ENCODE assay signal across 26 mouse cellular contexts in genomic region chr15:98924682-98925081, GRCm38 (mm10). TPM values are rescaled to one million over a fixed set of nuclear protein-coding genes. Genes with fewer than 3 reads are reported as not detected.
DNase-seq lines count a peak whose midpoint lies in the region; ATAC-seq and TF ChIP-seq lines count a peak whose summit lies in the region.
"Had no signal": no experiment of that assay in that cellular context is flagged by ENCODE, and none has a peak within 500 bp of the region (broad histone marks: within the 10 kb centered on the region; RNA-seq: fewer than 3 reads in every experiment).

No protein-coding gene starts in this region.

- H3K9me3 ChIP-seq in kidney, embryonic 15.5 days (replicated peaks): no peaks in the 10 kb centered on the region
- H3K9me3 ChIP-seq in intestine, embryonic 15.5 days: no peaks in the 10 kb centered on the region
- H3K9me3 ChIP-seq in intestine, postnatal 0 days (ENCODE audit: control insufficient read depth): no peaks in the 10 kb centered on the region
- H3K9me3 ChIP-seq in forebrain, embryonic 14.5 days (replicated peaks; ENCODE audit: control insufficient read depth, low read length): no peaks in the 10 kb centered on the region
- H3K9me3 ChIP-seq: embryonic facial prominence, embryonic 15.5 days; forebrain, embryonic 10.5 days; forebrain, embryonic 15.5 days; hindbrain, embryonic 12.5 days had no signal

- no peak for TF ChIP-seq POLR2A in kidney, adult 2 months (IDR thresholded peaks at IDR 0.05; ENCODE audit: low read depth, low read length)

- no peak overlapping the region for H3K9ac ChIP-seq in kidney, embryonic 15.5 days
- H3K9ac ChIP-seq in intestine, embryonic 15.5 days: no peak overlapping the region
- no peak overlapping the region for H3K9ac ChIP-seq in intestine, postnatal 0 days (ENCODE audit: low read depth, low read length)
- H3K9ac ChIP-seq in forebrain, embryonic 14.5 days (ENCODE audit: low read length): no peak overlapping the region
- H3K9ac ChIP-seq: embryonic facial prominence, embryonic 15.5 days; forebrain, embryonic 15.5 days; hindbrain, embryonic 12.5 days had no signal

- WGBS in kidney, adult 2 months: 60% methylated on average over 3 of the region's 3 CpGs
- WGBS in kidney, embryonic 15.5 days: 75% methylated on average over 3 of the region's 3 CpGs
- WGBS in intestine, embryonic 15.5 days: 59% methylated on average over 3 of the region's 3 CpGs
- WGBS in intestine, postnatal 0 days: 31% methylated on average over 3 of the region's 3 CpGs
- 75% methylated on average over 3 of the region's 3 CpGs for WGBS in forebrain, embryonic 14.5 days

- DNase-seq in kidney, adult 2 months: peak; percentile 69
- no peak for DNase-seq in kidney, postnatal 4 days
- DNase-seq in kidney, postnatal 25 days: peak; percentile 28 to 61
- no peak for DNase-seq in forebrain, embryonic 14.5 days (ENCODE audit: low spot score)
- no peak for DNase-seq in thymus, postnatal 14 days
- DNase-seq: adrenal gland, postnatal 25 days; cerebellum, adult 2 months; cerebellum, postnatal 14 days; embryo, embryonic 11 days; gastrocnemius, postnatal 36 days; heart, adult 11 months; heart, postnatal 10 days; heart, postnatal 4 days had no signal

- H3K4me2 ChIP-seq in kidney, embryonic 15.5 days: no peak overlapping the region
- no peak overlapping the region for H3K4me2 ChIP-seq in intestine, embryonic 15.5 days (replicated peaks)
- H3K4me2 ChIP-seq in intestine, postnatal 0 days (replicated peaks; ENCODE audit: low read depth): no peak overlapping the region
- no peak overlapping the region for H3K4me2 ChIP-seq in forebrain, embryonic 14.5 days (ENCODE audit: low read length)
- H3K4me2 ChIP-seq: embryonic facial prominence, embryonic 15.5 days; forebrain, embryonic 15.5 days; hindbrain, embryonic 12.5 days had no signal

- TF ChIP-seq CTCF in kidney, adult 2 months (conservative IDR thresholded peaks at IDR 0.05; ENCODE audit: insufficient read depth, insufficient read length, low read depth, low read length): no peak
- no peak for TF ChIP-seq CTCF in intestine, postnatal 0 days (IDR thresholded peaks at IDR 0.05; ENCODE audit: low read depth)

- H3K27ac ChIP-seq in kidney, adult 2 months (ENCODE audit: insufficient read depth, low read depth, low read length): peak overlapping the region; percentile 48; the same call in 1 of the 2 replicates
- no peak overlapping the region for H3K27ac ChIP-seq in kidney, embryonic 15.5 days
- H3K27ac ChIP-seq in intestine, embryonic 15.5 days: no peak overlapping the region
- peak overlapping the region; percentile 41 for H3K27ac ChIP-seq in intestine, postnatal 0 days (ENCODE audit: low read depth, low read length)
- no peak overlapping the region for H3K27ac ChIP-seq in forebrain, embryonic 14.5 days (ENCODE audit: low read depth, low read length)
- H3K27ac ChIP-seq: embryonic facial prominence, embryonic 15.5 days; forebrain, embryonic 10.5 days; forebrain, embryonic 15.5 days; hindbrain, embryonic 12.5 days had no signal

- peaks cover 16% of the 10 kb centered on the region; the same call in 1 of the 2 replicates for H3K4me1 ChIP-seq in kidney, adult 2 months (ENCODE audit: control insufficient read depth, insufficient read depth, low read length)
- peaks cover 6% of the 10 kb centered on the region; the same call in 1 of the 2 replicates for H3K4me1 ChIP-seq in kidney, embryonic 15.5 days
- no peaks in the 10 kb centered on the region for H3K4me1 ChIP-seq in intestine, embryonic 15.5 days (replicated peaks)
- no peaks in the 10 kb centered on the region for H3K4me1 ChIP-seq in intestine, postnatal 0 days (replicated peaks; ENCODE audit: control insufficient read depth, insufficient read depth, low read length)
- no peaks in the 10 kb centered on the region for H3K4me1 ChIP-seq in forebrain, embryonic 14.5 days (ENCODE audit: control insufficient read depth, insufficient read depth, low read length)

- ATAC-seq in kidney, embryonic 15.5 days (replicated peaks; ENCODE audit: low FRiP score): no peak
- ATAC-seq in intestine, embryonic 15.5 days: peak; percentile 11; the same call in 1 of the 2 replicates
- ATAC-seq in intestine, postnatal 0 days: no peak
- ATAC-seq in forebrain, embryonic 14.5 days: no peak
- ATAC-seq: activated CD4-positive, CD25-positive, alpha-beta regulatory T cell, adult 4 months; forebrain, embryonic 15.5 days; Patski had no signal

- no peak overlapping the region for H3K4me3 ChIP-seq in kidney, adult 2 months (ENCODE audit: insufficient read depth, low read depth, low read length)
- H3K4me3 ChIP-seq in kidney, embryonic 15.5 days (replicated peaks): no peak overlapping the region
- H3K4me3 ChIP-seq in intestine, embryonic 15.5 days (replicated peaks): no peak overlapping the region
- H3K4me3 ChIP-seq in intestine, postnatal 0 days (ENCODE audit: low read depth, low read length): no peak overlapping the region
- no peak overlapping the region for H3K4me3 ChIP-seq in forebrain, embryonic 14.5 days (ENCODE audit: low read depth, low read length)
- H3K4me3 ChIP-seq: embryonic facial prominence, embryonic 15.5 days; erythroblast, embryonic 14.5 days; forebrain, embryonic 10.5 days; forebrain, embryonic 15.5 days; hindbrain, embryonic 12.5 days had no signal

- H3K36me3 ChIP-seq in kidney, adult 2 months (ENCODE audit: control insufficient read depth, insufficient read depth, low read length): no peaks in the 10 kb centered on the region
- no peaks in the 10 kb centered on the region for H3K36me3 ChIP-seq in kidney, embryonic 15.5 days
- no peaks in the 10 kb centered on the region for H3K36me3 ChIP-seq in intestine, embryonic 15.5 days
- H3K36me3 ChIP-seq in intestine, postnatal 0 days (ENCODE audit: control insufficient read depth, insufficient read depth): no peaks in the 10 kb centered on the region
- no peaks in the 10 kb centered on the region for H3K36me3 ChIP-seq in forebrain, embryonic 14.5 days (ENCODE audit: control insufficient read depth, insufficient read depth, low read length)
- H3K36me3 ChIP-seq: embryonic facial prominence, embryonic 15.5 days; forebrain, embryonic 15.5 days; hindbrain, embryonic 12.5 days had no signal

- no peaks in the 10 kb centered on the region for H3K27me3 ChIP-seq in kidney, adult 2 months (replicated peaks; ENCODE audit: control insufficient read depth, insufficient read depth, low read length)
- no peaks in the 10 kb centered on the region for H3K27me3 ChIP-seq in kidney, embryonic 15.5 days
- H3K27me3 ChIP-seq in intestine, embryonic 15.5 days (replicated peaks): no peaks in the 10 kb centered on the region
- no peaks in the 10 kb centered on the region for H3K27me3 ChIP-seq in intestine, postnatal 0 days (replicated peaks; ENCODE audit: control insufficient read depth, insufficient read depth, low read length)
- no peaks in the 10 kb centered on the region for H3K27me3 ChIP-seq in forebrain, embryonic 14.5 days (replicated peaks; ENCODE audit: control insufficient read depth, insufficient read depth, low read length)
- H3K27me3 ChIP-seq: CH12.LX; embryonic facial prominence, embryonic 15.5 days; forebrain, embryonic 15.5 days; hindbrain, embryonic 12.5 days; Patski had no signal

RNA-seq across cellular contexts. Expression of gene Lmbr1l, which starts 6.7 kb away (rescaled TPM):
- polyA plus RNA-seq in kidney, adult 2 months (2012; rRNA removed): 36.1 and 50.2 TPM in 2 replicates
- polyA plus RNA-seq in kidney, embryonic 15.5 days (2015; fragmentation: Nextera tagmentation; extraction: Ambion mirVana): 16.4 and 17.6 TPM in 2 replicates
- 18.6 and 19.0 TPM in 2 replicates for polyA plus RNA-seq in intestine, embryonic 15.5 days (2015; fragmentation: Nextera tagmentation; extraction: Ambion mirVana)
- polyA plus RNA-seq in intestine, postnatal 0 days (2015; fragmentation: Nextera tagmentation; extraction: Ambion mirVana): 27.0 and 30.6 TPM in 2 replicates
- polyA plus RNA-seq in forebrain, embryonic 14.5 days (2014; fragmentation: Nextera tagmentation; extraction: Ambion mirVana): 10.9 TPM in 2 replicates

RNA-seq across cellular contexts. Expression of gene Tuba1b, which starts 9.7 kb away (rescaled TPM):
- polyA plus RNA-seq in kidney, adult 2 months (2012; rRNA removed): 488 and 540 TPM in 2 replicates
- polyA plus RNA-seq in kidney, embryonic 15.5 days (2015; fragmentation: Nextera tagmentation; extraction: Ambion mirVana): 1,698 and 1,797 TPM in 2 replicates
- 1,296 and 1,330 TPM in 2 replicates for polyA plus RNA-seq in intestine, embryonic 15.5 days (2015; fragmentation: Nextera tagmentation; extraction: Ambion mirVana)
- 391 and 435 TPM in 2 replicates for polyA plus RNA-seq in intestine, postnatal 0 days (2015; fragmentation: Nextera tagmentation; extraction: Ambion mirVana)
- polyA plus RNA-seq in forebrain, embryonic 14.5 days (2014; fragmentation: Nextera tagmentation; extraction: Ambion mirVana): 1,499 and 1,719 TPM in 2 replicates

RNA-seq across cellular contexts. Expression of gene Dhh, which starts 26.3 kb away (rescaled TPM):
- polyA plus RNA-seq in kidney, adult 2 months (2012; rRNA removed): 1.2 and 1.5 TPM in 2 replicates
- polyA plus RNA-seq in kidney, embryonic 15.5 days (2015; fragmentation: Nextera tagmentation; extraction: Ambion mirVana): 1.4 and 2.0 TPM in 2 replicates
- polyA plus RNA-seq in intestine, embryonic 15.5 days (2015; fragmentation: Nextera tagmentation; extraction: Ambion mirVana): 0.96 and 1.1 TPM in 2 replicates
- polyA plus RNA-seq in intestine, postnatal 0 days (2015; fragmentation: Nextera tagmentation; extraction: Ambion mirVana): 0.88 and 0.93 TPM in 2 replicates
- polyA plus RNA-seq in forebrain, embryonic 14.5 days (2014; fragmentation: Nextera tagmentation; extraction: Ambion mirVana): 0.18 and 0.36 TPM in 2 replicates
- polyA plus RNA-seq: erythroblast, embryonic 14.5 days; Patski had no signal

RNA-seq across cellular contexts. Expression of gene Gm49450, which starts 28.7 kb away (rescaled TPM):
- polyA plus RNA-seq in kidney, adult 2 months (2012; rRNA removed): 12.0 TPM in 1 of 2 replicates, not detected in the other
- not detected in 2 replicates for polyA plus RNA-seq in kidney, embryonic 15.5 days (2015; fragmentation: Nextera tagmentation; extraction: Ambion mirVana)
- polyA plus RNA-seq in intestine, embryonic 15.5 days (2015; fragmentation: Nextera tagmentation; extraction: Ambion mirVana): not detected in 2 replicates
- polyA plus RNA-seq in intestine, postnatal 0 days (2015; fragmentation: Nextera tagmentation; extraction: Ambion mirVana): not detected in 2 replicates
- polyA plus RNA-seq in forebrain, embryonic 14.5 days (2014; fragmentation: Nextera tagmentation; extraction: Ambion mirVana): not detected in 2 replicates
- polyA plus RNA-seq: activated CD4-positive, CD25-positive, alpha-beta regulatory T cell, adult 4 months; embryonic facial prominence, embryonic 11.5 days; embryonic facial prominence, embryonic 15.5 days; erythroblast, embryonic 14.5 days; forebrain, embryonic 10.5 days; forebrain, embryonic 15.5 days; heart, embryonic 14.5 days; hindbrain, embryonic 12.5 days; Patski had no signal

RNA-seq across cellular contexts. Expression of gene Tuba1a, which starts 28.8 kb away (rescaled TPM):
- 121 and 131 TPM in 2 replicates for polyA plus RNA-seq in kidney, adult 2 months (2012; rRNA removed)
- 854 and 1,029 TPM in 2 replicates for polyA plus RNA-seq in kidney, embryonic 15.5 days (2015; fragmentation: Nextera tagmentation; extraction: Ambion mirVana)
- polyA plus RNA-seq in intestine, embryonic 15.5 days (2015; fragmentation: Nextera tagmentation; extraction: Ambion mirVana): 981 and 999 TPM in 2 replicates
- polyA plus RNA-seq in intestine, postnatal 0 days (2015; fragmentation: Nextera tagmentation; extraction: Ambion mirVana): 457 and 503 TPM in 2 replicates
- 18,182 and 18,289 TPM in 2 replicates for polyA plus RNA-seq in forebrain, embryonic 14.5 days (2014; fragmentation: Nextera tagmentation; extraction: Ambion mirVana)

Comparison
In these comparisons a context has a peak if more than half of its experiments do, and no peak if none do; other contexts are left out.
1. DNase-seq: peak in kidney, adult 2 months (single experiment) and kidney, postnatal 25 days (2 of 2); none in kidney, postnatal 4 days (0 of 2), forebrain, embryonic 14.5 days (single experiment) and thymus, postnatal 14 days (single experiment).
2. H3K27ac ChIP-seq: peak in kidney, adult 2 months (single experiment) and intestine, postnatal 0 days (single experiment); none in kidney, embryonic 15.5 days (single experiment), intestine, embryonic 15.5 days (single experiment) and forebrain, embryonic 14.5 days (single experiment).